Mouse (Mus musculus) gastrocnemius, postnatal 36 days (tissue): ENCODE results near the gene Dnaaf3. TPM values are rescaled to one million over a fixed set of nuclear protein-coding genes. Genes with fewer than 3 reads are reported as not detected.

Source experiments
- DNase-seq, 2 experiments: peaks; one replicate each; pipeline ENCODE4 v3.0.0; 2022
- intact Hi-C: fragments of 180-260 bp; cut with DNase I; formaldehyde crosslinking; loops from one replicate; pipeline ENCODE4 v1.15.1; 2025
- total RNA-seq, 2 experiments: library from RNA; stranded (reverse); gene quantifications; 2 replicates each; pipeline ENCODE4 v1.2.3; 2021

Dnaaf3 gene
- total RNA-seq, 2 experiments from 2014 or later = not detected

DNA sequence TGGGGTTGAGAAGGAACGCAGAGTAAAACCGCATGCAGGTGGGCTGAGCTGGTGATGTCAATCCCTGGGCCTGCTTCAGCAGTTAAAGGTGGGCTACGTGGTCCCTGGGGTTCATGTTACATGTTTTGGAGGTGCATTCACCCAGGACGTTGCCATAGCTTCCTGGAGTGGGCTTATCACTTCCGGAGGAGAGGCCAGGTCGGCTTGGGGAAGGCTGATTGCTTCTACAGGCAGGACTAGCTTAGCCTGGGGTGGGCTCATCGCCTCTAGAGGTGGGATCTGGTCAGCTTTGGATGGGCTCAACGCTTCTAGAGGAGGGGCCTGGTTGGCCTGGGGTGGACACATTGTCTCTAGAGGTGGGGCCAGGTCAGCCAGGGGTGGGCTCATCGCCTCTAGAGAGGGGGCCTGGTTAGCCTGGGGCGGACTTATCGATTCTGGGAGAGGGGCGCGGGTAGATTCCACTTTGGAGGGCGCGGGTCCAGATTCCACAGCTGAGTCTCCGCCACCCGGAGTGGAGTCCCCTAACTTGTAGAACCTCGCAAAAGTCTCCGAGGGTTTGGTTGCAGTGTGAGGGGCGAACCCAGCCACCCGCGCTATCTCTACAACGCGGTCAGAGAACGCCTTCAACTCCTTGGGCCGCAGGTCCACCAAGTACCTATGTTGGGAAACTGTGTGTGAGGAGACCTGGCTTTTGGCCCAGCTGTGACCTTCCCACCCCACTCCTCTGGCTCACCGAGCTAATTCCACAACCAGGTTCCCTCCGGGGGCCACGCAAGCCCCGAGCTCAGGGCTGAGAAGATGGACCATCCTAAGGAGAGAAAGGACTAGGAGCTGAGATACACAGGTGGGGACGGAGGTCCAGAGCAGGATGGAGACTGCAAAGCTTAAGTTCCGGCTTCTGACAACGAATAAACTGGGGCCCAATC, 8.8 kb downstream of the Dnaaf3 start:
- intact Hi-C loops = no loop called here
- no peak for DNase-seq

DNA sequence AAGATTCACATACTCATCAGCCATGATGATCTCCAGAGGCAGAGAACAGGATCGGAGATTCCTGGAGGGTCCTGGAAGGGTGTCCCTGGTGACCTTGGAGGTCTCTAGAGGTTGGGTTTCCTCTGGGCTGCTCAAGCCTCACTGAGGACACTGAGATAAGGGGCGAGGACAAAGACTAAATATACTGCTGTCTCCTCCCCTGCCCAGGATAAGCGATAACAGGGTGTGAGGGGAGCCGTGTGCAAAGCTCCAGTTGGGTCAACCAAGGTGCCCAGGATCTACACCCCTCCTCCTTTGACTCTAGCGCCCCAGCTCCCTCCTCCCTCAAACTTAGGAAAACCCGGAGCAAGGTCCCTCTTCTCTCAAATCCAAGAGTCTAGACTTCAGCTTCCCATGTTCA, 10.0 kb downstream of the Dnaaf3 start:
- intact Hi-C loops = no loop called here
- DNase-seq = no peak

DNA sequence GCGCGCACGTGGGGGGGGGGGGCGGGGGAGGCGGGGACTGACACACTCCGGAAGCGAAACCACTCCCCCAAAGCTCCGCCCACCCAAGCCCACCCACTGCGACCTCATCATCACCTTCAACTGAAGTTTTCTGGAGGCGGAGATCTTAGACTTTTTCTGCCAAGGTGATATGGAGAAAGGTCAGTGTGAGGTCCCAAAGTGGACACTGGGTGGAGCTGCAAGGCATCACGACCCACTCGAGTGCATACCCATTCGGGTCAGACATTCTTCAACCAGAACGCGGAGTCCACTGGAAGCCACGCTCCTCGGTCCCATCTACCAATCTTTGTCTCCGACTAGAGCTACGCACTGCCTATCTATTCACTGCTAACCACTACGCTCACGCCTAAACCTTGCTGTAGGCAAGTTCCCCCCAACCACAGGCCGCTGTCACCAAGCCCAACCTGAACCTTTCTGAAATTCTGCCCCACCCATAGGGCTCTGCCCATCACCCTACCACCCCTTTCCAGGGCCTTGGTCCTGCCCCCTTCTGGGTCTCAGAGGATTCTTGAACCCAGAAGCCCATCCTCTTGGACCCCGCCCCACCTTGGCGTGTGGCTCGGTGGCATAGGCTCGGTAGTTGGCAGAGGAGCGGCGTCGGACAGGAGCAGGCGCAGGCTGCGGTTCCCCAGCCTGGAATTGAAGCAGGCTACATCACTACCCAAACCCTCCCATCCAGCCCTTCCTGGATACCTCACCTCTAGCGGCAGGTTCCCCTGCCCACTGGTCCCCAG, 10.8 kb downstream of the Dnaaf3 start:
- no peak for DNase-seq
- intact Hi-C loops = no loop called here

DNA sequence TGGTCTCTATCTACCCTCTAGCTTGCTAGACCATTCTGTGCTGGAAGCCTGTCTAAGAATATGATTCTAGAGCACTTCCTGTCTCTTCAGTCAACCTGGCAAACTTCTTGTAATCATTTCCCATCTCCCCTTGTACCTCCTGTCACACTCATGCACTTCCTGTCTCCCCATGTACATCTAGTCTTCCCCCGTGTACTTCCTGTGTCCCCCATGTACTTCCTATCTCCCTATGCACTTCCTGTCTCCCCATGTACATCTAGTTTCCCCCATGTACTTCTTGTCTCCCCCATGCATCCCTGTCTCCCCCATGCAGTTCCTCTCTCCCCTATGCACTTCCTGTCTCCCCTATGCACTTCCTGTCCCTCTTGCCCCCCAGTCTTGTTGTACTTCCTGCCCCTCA, 13.8 kb downstream of the Dnaaf3 start:
- DNase-seq = no peak
- intact Hi-C loops = no loop called here

DNA sequence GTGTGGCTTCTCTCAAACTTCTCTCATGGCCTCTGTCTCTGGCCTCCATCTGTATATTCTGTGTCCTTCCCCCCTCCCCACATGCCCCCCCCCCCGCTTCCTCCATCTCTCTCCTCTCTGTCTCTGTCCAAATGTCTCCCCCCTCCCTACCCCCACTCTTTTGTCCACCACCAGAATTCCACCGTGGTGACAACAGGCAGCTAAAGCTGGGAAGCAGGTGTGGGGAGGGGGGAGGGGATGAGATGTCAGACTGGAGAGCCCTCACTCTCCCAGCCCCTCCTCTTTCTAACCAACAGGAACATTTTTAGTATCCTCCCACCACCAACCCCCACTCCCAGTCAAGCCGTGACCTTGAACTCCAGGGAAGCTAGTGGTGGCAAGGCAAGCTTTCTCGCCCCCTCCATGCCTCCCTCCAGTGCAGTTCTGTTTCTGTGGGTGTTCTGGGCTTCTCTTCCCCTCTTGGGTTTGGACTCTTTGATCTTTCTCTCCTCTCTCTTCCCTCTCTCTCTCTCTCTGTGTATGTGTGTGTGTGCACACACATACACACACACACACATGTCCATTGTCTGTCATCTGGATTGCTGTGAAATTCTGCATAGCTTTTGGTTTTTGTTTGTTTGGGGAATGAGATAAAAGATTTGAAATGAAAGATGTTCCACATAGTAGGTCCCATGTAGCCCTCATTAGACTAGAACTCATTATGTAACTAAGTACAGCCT, 15.8 kb downstream of the Dnaaf3 start, which contains the start of gene Tnnt1:
TSS of gene Tnnt1 (minus strand) at position 51 of the 719 bp plus-strand sequence.
- DNase-seq = no peak
- intact Hi-C loops = no loop called here

DNA sequence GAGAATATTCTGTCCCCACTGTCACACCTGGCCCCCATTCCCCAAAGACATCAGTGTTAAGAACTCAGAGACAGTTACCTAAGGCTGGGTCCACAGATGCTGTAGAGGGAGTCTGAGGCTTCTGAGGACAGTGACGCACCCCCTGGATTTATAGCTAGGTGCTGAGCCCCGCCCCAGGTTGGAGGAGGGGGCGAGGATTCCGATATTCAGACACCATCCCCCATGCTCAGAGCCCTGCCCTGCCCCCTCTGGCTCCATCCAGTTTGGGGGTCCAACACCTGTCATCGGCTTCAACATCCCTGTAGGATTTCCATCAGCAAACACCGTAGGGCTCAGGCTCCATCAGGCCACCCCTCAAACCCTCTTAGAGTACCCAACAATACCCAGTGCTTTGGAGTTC, 16.4 kb downstream of the Dnaaf3 start:
- intact Hi-C loops = no loop called here
- no peak for DNase-seq

DNA sequence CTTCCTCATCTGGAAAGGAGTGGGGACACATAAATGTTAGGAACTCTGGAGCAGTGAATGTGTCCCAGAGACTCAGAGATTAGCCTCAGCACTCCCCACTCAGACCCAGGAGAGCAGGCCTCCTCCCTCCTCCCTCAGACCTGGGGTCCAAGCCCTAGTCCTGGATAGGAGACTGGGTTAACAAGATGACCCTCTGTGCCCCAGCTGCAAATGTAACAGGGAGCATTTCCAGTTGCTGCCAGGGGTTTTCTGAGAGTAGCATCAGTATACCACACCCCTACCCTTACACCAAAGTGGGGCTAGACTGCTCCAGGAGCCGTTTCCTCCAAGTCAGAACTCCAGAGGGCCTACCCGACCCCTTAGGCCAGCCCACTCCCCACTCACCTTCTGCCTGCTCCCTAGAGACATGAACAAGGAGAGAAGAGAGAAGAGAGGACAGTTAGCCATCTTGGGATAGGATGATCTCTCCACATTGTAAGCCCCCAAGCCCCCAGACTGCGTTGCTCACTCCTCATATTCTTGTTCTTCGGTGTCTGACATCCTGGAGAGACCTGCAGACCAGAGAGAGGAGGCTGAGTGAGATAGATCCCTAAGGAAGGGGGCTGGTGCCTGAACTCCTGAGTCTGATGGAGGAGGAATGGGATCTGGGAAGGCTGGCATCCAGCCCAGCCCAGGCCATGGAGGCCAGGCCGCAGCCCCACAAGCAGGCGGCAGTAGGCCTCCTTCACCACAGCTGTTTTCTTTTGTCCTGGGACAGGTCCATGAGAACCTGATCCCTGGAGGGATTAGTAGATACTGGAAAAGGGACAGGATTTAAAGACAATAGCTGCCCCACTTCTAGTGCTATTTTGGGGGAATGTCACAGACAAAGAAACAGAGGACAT, 18.2 kb downstream of the Dnaaf3 start:
- DNase-seq = no peak
- intact Hi-C loops = no loop called here

DNA sequence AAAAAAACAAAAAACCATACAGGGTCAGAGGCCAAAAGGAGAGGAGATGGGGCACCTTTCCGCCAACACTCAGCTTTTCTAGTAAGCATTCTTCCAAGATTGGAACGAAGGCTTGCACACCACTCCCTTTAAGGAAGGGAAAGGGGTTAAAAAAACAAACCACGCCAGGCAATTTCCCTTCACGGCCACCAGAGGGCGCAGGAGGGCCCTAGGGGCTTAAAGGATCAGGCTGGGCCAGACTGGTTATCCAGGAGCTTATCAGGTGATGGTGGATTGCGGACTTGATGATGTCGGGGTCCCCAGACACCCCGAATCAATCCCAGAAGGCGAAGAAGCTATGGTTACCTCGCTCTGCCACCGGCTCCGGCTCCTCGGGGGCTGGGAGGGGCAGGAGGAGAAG, 19.0 kb downstream of the Dnaaf3 start:
- no peak for DNase-seq
- intact Hi-C loops = no loop called here

DNA sequence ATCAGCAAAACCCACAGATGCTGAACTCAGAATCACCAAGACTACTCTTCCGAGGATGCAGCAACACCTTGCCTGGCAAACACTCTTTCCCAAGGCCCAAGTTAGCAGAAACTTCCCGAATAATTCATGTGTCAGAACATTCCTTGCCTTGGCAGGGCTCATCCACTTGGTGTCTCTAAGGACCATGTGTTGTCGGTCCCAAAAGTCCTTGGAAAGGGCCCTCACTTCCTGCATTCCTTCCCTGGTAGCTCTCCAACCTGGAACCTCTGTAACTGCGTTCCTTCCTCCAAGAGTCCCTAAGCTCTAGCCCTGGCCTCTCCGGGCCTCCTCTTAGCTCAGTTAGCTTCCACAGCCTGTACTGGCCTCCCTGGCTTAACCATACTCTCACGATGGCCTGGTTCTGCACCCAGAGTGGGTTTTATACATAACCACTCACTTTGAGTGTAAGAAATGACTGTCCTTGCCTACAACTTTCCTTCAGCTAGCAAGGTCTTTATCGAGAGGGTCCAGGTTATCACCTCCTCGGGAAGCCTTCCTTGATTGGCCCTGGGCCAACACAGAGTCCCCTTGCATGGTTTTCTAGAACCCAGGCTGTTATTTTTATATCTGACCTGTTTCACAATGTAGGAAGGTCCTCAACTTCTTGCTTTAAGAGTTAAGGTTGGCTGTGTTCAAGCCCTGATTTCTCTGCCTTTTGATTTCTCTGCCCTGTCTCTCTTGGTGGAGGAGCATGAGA, 20.6 kb downstream of the Dnaaf3 start:
- intact Hi-C loops = no loop called here
- no peak for DNase-seq

DNA sequence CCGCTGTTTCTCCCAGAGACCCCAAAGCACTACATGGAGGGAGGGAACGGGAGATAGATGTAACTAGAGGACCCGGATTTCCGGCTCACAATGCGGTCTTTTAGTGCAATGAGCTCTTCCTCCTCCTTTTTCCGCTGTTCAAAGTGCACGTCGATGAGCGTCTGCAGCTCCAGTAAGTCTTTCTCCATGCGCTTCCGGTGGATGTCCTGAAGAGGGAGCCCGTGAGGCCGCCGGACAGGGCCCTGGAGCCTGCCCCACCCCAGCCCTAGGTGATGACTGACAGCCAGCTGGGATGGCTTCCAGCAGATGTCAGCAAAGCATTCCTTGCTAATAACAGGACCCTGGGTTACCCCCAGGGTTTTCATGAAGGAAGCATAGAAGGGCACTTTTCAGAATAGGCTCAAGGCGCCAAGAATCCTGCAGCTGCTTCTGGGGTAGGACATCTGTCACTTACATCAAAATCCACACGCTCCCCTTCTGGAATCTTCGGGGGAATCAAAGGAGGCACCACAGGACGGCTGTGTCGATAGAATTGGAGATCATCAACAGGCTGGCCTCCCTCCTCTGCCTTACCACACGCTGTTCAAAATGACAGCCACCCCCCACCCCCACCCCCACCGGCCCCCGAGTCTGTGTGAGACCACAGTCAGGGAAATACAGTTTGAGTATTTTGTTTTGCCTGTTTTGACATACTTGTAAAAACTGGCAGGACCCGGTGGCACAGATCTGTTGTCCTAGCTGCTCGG, 22.2 kb downstream of the Dnaaf3 start:
- intact Hi-C loops = loop anchor here (10.0 kb wide), 1 partner anchor 365 kb away; no protein-coding TSS in a partner anchor

DNA sequence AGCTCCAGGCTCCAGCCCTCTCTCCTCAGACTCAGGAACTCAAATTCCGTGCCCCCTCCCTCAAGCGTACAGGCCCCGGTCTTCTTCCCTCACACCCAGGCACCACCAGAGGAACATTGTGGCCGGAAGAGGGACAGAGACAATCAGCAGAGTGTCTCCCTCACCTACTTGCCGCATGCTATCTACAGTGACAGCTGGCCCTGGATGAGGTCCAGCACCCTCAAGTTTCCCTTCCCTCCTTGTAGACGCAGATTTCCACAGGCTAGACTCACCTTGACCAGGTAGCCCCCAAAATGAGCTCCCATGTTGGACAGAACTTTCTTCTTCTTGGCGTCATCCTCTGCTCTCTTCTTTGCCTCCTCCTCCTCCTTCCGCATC, 23.5 kb downstream of the Dnaaf3 start:
- DNase-seq = no peak
- intact Hi-C loops = loop anchor here (10.0 kb wide), 1 partner anchor 364 kb away; no protein-coding TSS in a partner anchor

More for the DNA sequence above, 22.2 kb downstream of the Dnaaf3 start:
- peak in 1 of 2 experiments; percentile 57 for DNase-seq

DNA sequence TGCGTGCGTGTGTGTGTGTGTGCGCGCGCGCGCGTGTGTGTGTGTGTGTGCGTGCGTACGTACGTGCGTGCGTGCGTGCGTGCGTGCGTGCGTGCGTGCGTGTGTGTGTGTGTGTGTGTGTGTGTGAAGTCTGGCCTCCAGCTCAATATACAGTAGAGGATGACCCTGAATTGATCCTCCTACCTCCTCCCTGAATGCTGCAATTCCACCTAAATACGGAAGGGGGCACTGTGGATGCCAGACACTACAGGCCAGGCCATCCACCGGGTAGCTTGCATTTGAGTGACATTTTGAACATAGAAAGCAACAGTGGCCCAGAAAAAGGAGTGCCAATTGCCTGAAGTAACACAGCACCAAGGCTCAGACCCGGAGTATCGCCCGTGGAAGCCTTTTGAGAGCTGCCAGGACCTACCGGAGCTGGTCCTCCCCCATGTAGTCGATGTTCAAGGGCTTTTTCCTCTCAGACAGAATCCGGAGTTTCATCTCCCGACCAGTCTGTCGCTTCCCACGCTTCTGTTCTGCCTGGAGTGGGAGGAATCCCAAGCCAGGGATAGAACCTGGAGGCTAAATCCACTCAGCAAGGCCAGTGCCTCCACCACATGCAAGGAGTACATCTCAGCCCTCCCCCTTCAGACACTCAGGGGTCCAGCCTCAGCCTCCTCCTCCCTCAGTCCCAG, 24.1 kb downstream of the Dnaaf3 start:
- intact Hi-C loops = loop anchor here (10.0 kb wide), 1 partner anchor 363 kb away; no protein-coding TSS in a partner anchor
- no peak for DNase-seq

DNA sequence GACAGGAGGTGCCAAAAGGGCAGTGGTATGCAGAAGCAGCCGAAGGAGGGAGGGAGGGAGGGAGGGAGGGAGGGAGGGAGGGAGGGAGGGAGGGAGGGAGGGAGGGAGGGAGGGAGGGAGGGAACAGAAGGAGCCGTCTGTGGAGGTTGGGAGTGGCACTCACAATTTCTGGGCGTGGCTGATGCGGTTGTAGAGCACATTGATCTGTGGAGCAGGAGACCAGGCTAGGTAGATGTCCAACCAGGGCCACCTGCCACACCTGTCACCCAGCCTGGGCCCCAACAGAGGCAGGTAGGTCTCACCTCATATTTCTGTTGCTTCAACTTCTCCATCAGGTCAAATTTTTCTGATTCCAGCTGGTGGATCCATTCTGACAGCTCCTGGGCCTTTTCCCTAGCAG, 25.0 kb downstream of the Dnaaf3 start:
- intact Hi-C loops = loop anchor here (10.0 kb wide), 1 partner anchor 362 kb away; no protein-coding TSS in a partner anchor
- DNase-seq = no peak

DNA sequence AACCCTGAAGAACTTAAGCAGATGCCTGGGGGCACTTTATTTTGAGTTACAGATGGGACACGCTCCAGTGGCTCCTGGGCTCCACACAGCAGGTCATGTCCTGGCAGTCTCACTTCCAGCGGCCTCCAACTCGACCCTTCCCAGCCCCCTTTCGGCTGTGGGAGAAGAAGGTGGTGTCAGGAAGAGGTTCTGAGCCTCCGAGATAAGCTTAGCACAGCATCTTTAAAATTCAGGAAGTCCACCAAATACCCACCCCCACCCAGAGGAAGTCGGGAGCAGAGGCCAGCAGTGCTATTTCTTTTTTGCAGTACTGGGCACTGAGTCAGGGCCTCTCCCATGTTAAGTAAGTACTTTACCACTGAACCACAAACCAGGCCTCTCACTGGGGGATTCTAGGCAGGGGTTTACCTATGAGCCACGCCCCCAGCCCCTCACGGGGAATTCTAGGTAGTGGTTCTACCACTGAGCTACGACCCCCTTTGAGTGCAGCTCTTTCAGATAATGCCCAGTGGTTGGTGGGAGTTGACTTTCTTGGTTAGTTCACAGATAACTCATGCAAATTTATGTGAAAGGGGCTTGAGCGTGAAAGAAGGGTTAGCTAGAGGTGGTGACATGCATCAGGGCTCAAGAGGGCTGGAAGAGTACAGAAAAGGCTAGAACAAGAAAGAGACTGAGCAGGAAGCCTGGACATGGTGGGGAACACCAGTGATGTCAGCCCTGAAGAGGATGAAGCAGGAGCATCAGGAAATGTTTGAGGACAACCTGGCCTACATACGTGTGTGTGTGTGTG, 27.4 kb downstream of the Dnaaf3 start:
- intact Hi-C loops = loop anchor here (10.0 kb wide), 1 partner anchor 360 kb away; no protein-coding TSS in a partner anchor
- no peak for DNase-seq

DNA sequence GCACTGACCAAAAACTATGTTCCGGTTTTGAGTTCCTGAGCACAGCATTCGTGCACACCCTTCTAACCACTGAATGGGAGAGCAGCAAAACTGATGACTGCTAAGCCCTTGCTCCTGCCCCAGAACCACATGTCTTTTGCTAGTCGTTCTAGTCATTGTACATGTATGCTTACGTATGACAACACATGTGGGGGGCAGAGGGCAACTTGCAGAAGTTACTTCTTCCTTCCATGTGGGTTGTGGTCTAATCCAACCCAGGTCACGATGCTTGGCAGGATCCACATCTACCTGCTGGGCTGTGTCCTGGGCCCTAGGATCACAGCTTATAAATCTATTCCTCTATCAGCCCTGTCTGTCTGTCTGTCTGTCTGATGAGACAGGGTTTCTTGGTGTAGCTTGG, 28.4 kb downstream of the Dnaaf3 start:
- intact Hi-C loops = loop anchor here (10.0 kb wide), 1 partner anchor 359 kb away; no protein-coding TSS in a partner anchor
- DNase-seq = no peak

DNA sequence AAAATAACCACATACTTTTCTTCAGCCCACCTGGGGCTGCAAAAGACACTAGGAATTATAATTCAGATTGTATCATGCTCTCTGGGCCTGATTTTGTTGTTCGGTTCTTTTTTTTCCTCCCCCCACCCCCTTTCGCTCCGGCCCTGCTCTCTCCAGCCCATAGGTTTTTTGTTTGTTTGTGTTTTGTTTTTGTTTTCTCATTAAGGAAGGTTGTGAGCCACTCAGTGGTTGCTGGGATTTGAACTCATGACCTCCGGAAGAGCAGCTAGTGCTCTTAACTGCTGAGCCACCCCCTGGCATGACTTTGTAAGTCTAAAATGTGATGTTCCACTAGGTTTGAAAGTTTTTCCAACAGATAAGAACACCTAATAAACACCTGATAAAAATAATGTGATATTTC, 29.2 kb downstream of the Dnaaf3 start:
- intact Hi-C loops = loop anchor here (10.0 kb wide), 1 partner anchor 358 kb away; no protein-coding TSS in a partner anchor
- DNase-seq = no peak
